Mouse (Mus musculus) fibroblast of lung, adult 2 months (primary cell): ENCODE results near the gene Trim33.

Experiments
- DNase-seq: peaks from one replicate; pipeline ENCODE4 v3.0.0-alpha.2; 2011; ENCODE audit warnings: low read depth

Trim33 gene

GRCm38 (mm10) chr3:103279182-103280149 lies at the start of gene Trim33:
TSS of gene Trim33 (plus strand) at chr3:103279293.
- DNase-seq = peak; percentile 82

- no peak for DNase-seq
Measured at GRCm38 (mm10) chr3:103232398-103232797, 46.7 kb upstream of the Trim33 start.

GRCm38 (mm10) chr3:103241524-103241923 lies 37.6 kb upstream of the Trim33 start:
- DNase-seq = peak; percentile 31

GRCm38 (mm10) chr3:103242156-103242555 lies 36.9 kb upstream of the Trim33 start:
- DNase-seq = no peak

DNA sequence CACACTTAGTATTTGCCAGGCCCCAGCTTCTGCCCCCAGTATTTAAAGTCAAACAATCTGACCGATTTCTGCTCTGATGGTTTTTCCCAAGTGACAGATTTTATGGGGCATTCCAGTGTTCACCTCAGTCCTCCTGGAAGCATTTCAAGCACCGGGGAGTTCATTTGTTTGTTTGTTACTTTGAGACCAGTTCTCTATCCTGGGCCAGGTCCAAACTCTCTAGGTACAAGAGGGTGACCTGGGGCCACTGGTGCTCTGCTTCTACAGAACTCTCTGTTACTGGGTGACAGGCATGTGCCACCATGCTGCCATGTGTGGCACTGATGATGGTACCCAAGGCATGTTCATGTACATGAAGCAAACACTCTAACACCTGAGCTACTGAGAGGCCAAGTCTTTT lies 35.6 kb upstream of the Trim33 start:
- no peak for DNase-seq

- DNase-seq = no peak
Measured at GRCm38 (mm10) chr3:103246627-103247260, 32.3 kb upstream of the Trim33 start.

- DNase-seq = no peak
Measured at GRCm38 (mm10) chr3:103256089-103256819, 22.8 kb upstream of the Trim33 start.

DNA sequence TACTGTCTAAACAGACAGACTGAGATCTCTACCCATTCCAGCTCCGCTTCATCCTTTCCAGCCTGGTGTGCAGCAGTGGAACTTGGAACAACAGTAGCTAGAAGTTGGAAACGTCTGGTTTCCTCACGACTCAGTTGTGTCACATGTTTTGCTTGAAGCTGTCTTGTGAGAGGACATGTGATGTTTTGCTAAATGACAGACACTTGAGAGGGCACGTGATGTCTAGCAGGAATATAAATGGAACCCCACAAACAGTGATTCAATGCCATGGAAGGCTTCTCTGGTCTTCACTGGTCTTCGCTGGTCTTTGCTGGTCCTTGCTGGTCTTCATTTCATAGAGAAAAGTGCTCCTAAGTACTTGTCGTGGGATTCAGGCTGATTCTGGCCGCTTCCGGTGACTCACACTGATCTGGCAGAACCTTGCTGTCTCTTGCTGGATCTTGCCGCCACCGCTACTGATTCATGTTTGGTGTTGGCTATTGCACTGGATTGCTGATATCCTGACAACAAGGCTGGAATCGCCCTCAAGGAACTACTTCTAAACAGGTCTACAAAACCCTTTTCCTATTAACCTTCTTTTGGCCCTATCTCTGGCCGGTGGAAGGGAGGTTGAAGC lies 16.2 kb upstream of the Trim33 start:
- peak; percentile 34 for DNase-seq

DNA sequence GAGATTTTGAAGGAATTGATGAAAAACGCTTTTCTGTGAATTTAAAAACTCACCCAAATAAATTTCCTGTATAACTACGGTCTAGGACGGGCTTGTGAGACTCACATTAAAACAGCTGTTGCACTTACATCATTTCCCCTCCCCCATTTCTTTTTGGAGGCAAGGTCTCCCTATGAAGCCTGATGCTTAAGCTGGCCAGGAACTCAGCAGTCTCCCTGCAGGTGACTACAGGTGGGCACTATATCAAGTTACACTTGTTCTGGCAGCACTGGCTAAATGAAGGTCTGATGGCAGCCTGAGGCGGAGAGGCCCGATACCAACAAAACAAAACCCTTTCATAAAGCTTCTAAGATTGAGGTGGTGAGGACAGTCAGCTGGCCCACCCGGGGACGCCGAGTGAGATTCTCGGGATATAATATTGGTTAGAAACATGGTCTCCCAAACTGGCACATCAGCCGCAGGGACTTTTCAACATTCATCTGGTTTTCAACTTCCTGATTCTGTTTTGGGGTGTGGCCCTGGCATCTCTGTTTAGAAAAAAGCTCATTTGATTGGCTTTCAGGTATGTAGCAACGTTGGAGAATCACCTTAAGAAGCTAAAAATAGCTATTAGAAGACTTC lies 422 bp upstream of the Trim33 start:
- no peak for DNase-seq

GRCm38 (mm10) chr3:103280241-103280761 lies 1.2 kb downstream of the Trim33 start:
- no peak for DNase-seq

DNA sequence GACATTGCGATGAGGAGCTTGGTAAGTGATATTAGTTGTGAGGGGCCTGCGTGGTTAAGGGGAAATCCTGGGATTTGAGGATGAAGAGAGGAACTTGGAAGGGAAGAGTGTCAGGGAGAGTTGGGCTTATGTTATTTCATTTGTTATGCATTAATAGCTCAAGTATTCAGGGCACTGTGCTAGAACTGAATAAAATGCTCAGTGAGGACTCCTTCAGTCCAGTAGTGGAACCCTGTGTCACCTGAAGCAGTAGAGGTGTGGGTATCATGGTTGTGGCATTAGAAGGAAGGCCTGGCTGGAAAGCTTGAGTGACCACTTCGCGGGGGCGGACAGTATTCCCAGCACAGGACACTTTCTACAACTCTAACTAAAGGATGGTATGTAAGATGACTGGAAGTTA lies 1.8 kb downstream of the Trim33 start:
- no peak for DNase-seq

DNA sequence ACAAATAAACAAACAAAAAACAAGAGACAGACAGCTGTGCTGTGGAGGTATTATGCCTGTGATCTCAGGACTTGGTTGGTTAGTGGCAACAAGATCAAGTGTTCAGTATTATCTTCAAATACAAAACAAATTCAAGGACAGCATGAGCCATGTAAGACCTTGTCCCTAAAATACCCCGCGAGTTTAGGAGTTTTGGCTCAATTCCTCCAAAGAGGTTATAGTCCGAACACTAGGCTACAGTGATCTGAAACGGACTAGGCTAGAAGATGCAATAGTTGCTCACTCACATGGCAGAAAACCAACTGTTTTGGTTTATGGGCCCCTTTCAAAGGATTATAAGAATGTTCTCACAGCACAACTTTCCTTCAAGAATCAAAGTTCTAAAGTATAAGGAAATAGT lies 9.7 kb downstream of the Trim33 start:
- DNase-seq = no peak

GRCm38 (mm10) chr3:103291087-103291486 lies 12.0 kb downstream of the Trim33 start:
- DNase-seq = no peak

DNA sequence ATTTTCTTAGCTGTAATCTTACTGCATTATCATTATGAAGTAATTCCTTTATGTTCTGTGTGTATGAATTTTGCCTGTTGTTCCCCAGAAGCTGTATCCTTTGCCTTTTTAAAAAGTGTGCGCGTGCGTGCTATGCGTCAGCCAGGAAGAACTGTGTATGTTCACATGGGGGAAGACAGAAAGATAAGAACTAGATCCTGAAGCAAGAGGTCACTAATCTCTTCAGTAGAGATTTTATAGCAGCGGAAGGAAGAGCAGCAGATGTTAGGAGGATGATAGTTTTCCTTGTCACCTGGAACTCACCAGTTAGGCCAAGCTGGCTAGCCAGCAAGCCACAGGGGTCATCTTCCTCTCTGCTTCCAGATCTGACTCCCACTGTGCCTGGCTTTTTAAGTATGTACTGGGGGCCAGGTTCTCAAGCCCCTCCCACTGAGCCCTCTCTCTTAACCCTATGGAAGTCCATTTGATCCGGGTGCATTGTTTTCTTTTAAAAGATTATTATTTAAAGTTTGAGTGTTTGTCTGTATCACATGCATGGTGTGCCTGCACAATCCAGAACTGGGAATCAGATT lies 26.4 kb downstream of the Trim33 start:
- no peak for DNase-seq

GRCm38 (mm10) chr3:103309252-103309651 lies 30.2 kb downstream of the Trim33 start:
- DNase-seq = peak; percentile 14

GRCm38 (mm10) chr3:103309750-103310149 lies 30.7 kb downstream of the Trim33 start:
- no peak for DNase-seq

DNA sequence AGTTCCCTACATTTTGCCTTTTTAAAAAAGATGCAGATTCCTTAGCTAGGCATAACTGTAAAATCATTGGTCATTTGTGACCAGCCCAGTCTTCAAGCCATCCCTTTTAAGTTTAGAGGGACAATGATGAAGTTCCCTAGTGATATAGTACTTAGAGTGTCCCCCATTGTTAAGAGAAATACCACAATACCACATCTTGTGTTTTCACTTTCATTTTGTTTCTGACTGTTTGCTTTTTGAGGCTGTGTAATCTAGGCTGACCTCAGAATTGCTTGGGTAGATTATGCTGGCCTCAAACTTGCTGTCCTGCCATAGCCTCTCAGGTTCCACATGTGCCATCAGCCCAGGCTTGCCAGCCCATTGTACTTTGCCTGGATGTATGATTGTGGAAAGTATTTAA lies 35.2 kb downstream of the Trim33 start:
- no peak for DNase-seq

GRCm38 (mm10) chr3:103335371-103335770 lies 56.3 kb downstream of the Trim33 start:
- DNase-seq = no peak

DNA sequence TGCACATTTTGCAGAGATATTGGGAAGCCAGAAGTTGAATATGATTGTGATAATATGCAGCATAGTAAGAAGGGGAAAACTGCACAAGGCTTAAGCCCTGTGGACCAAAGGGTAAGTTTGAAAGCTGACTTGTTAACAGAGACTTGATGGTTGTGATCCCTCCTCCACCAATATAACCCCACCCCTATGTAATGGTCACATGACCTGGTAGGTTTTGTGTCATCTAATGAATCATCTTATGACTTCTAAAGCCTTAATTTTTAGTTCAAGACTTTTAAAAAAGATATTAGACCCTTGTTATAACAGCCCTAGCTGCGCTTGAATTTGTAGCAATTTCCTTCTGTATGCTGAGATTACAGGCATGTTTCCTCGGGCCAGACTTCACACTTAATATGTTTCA lies 67.6 kb downstream of the Trim33 start:
- no peak for DNase-seq

- DNase-seq = no peak
Measured at GRCm38 (mm10) chr3:103353518-103353917, 74.4 kb downstream of the Trim33 start.

DNA sequence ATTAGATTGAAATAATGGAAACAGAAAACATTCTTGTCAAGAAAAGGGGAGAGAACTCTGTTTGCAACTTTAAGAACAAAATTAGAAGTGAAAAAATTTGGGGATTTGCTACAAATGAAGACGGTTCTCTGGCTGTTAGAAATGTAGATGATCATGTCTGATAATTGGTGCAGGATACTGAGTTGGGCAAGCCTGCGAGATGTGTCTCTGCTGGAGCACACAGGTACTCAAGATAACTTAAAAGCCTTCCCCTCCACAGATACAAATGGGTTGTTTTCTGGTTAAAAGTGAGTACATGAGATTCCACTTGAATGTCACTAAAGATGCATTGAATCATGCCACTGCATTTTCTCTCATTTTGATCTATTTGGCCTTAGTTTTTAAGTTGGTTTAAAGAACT lies 74.9 kb downstream of the Trim33 start:
- no peak for DNase-seq
